Mouse (Mus musculus) heart, embryonic 14.5 days (tissue): Measurements from ENCODE around the gene Tshz2. TPM values are rescaled to one million over a fixed set of nuclear protein-coding genes. Genes with fewer than 3 reads are reported as not detected.

ENCODE experiments used
- ATAC-seq: fragments of 200-750 bp; cut with Nextera tagmentation; 2 replicates; pipeline ENCODE4 v1.8.0; 2017; ENCODE audit warnings: low read depth, moderate TSS enrichment; ENCODE audit not compliant: insufficient number of reproducible peaks, insufficient read depth, low FRiP score
- H3K27ac ChIP-seq, 2 experiments: fragments of 200-500 bp in 1 of 2; fragments of 300-500 bp in 1 of 2; sonication (generic) in 1 of 2; replicated peaks in 1 of 2; 2 replicates each; pipeline ENCODE4 v1.5.1; 2012 to 2014; ENCODE audit warnings: low read depth in 2 of 2, low read length in 2 of 2, control low read depth in 1 of 2, mild to moderate bottlenecking in 1 of 2, mixed read lengths in 1 of 2; ENCODE audit not compliant: control insufficient read depth in 1 of 2, insufficient read depth in 1 of 2
- H3K27me3 ChIP-seq: fragments of 300-500 bp; sonication (generic); 2 replicates; pipeline ENCODE4 v1.6.1; 2014; ENCODE audit warnings: mild to moderate bottlenecking, low read length, control low read depth; ENCODE audit not compliant: control insufficient read depth, insufficient read depth
- H3K36me3 ChIP-seq: fragments of 300-500 bp; sonication (generic); 2 replicates; pipeline ENCODE4 v1.6.1; 2014; ENCODE audit warnings: mild to moderate bottlenecking, control low read depth, low read length, mixed read lengths; ENCODE audit not compliant: control insufficient read depth, insufficient read depth
- H3K4me1 ChIP-seq, 2 experiments: fragments of 200-500 bp in 1 of 2; fragments of 300-500 bp in 1 of 2; sonication (generic) in 1 of 2; 2 replicates each; pipeline ENCODE4 v1.6.1; 2012 to 2014; ENCODE audit warnings: low read length in 2 of 2, control low read depth in 1 of 2, mixed read lengths in 1 of 2; ENCODE audit not compliant: control insufficient read depth in 2 of 2, insufficient read depth in 2 of 2
- H3K4me2 ChIP-seq: fragments of 300-500 bp; sonication (generic); 2 replicates; pipeline ENCODE4 v1.6.1; 2014; ENCODE audit warnings: mild to moderate bottlenecking, low read length
- H3K4me3 ChIP-seq, 2 experiments: fragments of 200-500 bp in 1 of 2; fragments of 300-500 bp in 1 of 2; sonication (generic) in 1 of 2; 2 replicates each; pipeline ENCODE4 v1.5.1; 2012 to 2014; ENCODE audit warnings: low read length in 2 of 2, mild to moderate bottlenecking in 2 of 2, control low read depth in 1 of 2, low read depth in 1 of 2, moderate library complexity in 1 of 2; ENCODE audit not compliant: control insufficient read depth in 1 of 2, insufficient read depth in 1 of 2
- H3K9ac ChIP-seq: fragments of 300-500 bp; sonication (generic); 2 replicates; pipeline ENCODE4 v1.6.1; 2014; ENCODE audit warnings: mild to moderate bottlenecking, low read length
- H3K9me3 ChIP-seq: fragments of 300-500 bp; sonication (generic); 2 replicates; pipeline ENCODE4 v1.6.1; 2016; ENCODE audit warnings: low read length, control low read depth; ENCODE audit not compliant: control insufficient read depth
- WGBS: fragments of 180-500 bp; shearing (Covaris S2); extraction: QIAGEN DNeasy Blood & Tissue Kit; methylation state at CpG from one replicate; pipeline ENCODE4 v1.1.7; 2014; 5-methylcytosine and 5-hydroxymethylcytosine counted together
- polyA plus RNA-seq: library from polyadenylated mRNA; unstranded; fragments of >200 nt; fragmentation: Nextera tagmentation; extraction: Ambion mirVana; gene quantifications from 2 replicates; pipeline ENCODE4 v1.2.1, GENCODE M21; 2014

Tshz2 gene
- polyA plus RNA-seq, 1 experiment from 2014 or later, result 3.4 TPM

- no peak overlapping the region for H3K27ac ChIP-seq
- H3K4me2 ChIP-seq, result no peak overlapping the region
- no peak overlapping the region for H3K4me3 ChIP-seq
- ATAC-seq, result no peak; the same call in 1 of the 2 replicates
- H3K36me3 ChIP-seq, result no peaks in the 10 kb centered on the region
- peaks cover 16 to 17% of the 10 kb centered on the region in 2 experiments for H3K4me1 ChIP-seq
- 43% methylated on average over 7 of the region's 7 CpGs for WGBS
- no peaks in the 10 kb centered on the region for H3K9me3 ChIP-seq
- H3K27me3 ChIP-seq, result no peaks in the 10 kb centered on the region
- no peak overlapping the region for H3K9ac ChIP-seq
These were observed 97.8 kb downstream of the Tshz2 start for GRCm38 (mm10) chr2:169730551-169730996.

- H3K4me2 ChIP-seq, result no peak overlapping the region
- H3K9me3 ChIP-seq, result no peaks in the 10 kb centered on the region
- H3K4me1 ChIP-seq, result peaks cover 11 to 12% of the 10 kb centered on the region in 2 experiments; a peak in 3 of 4 replicates
- no peak for ATAC-seq
- no peaks in the 10 kb centered on the region for H3K36me3 ChIP-seq
- 62% methylated on average over 7 of the region's 7 CpGs for WGBS
- no peaks in the 10 kb centered on the region for H3K27me3 ChIP-seq
- peak overlapping the region; percentile 31 to 41; a peak in 1 of 4 replicates for H3K27ac ChIP-seq
- no peak overlapping the region for H3K4me3 ChIP-seq
- no peak overlapping the region for H3K9ac ChIP-seq
These were observed 101.2 kb downstream of the Tshz2 start for GRCm38 (mm10) chr2:169734053-169734452.

- 86% methylated on average over 26 of the region's 26 CpGs for WGBS
- Histone ChIP-seq H3K27ac (no peak overlapping the region), H3K9me3 (no peaks in the 10 kb centered on the region), H3K36me3 (no peaks in the 10 kb centered on the region), H3K4me3 (no peak overlapping the region), H3K4me1 (peaks cover 6 to 9% of the 10 kb centered on the region in 2 experiments; a peak in 3 of 4 replicates), H3K4me2 (no peak overlapping the region), H3K9ac (no peak overlapping the region), H3K27me3 (no peaks in the 10 kb centered on the region)
- ATAC-seq, result no peak
These were observed 102.9 kb downstream of the Tshz2 start for GRCm38 (mm10) chr2:169735475-169736406.

GRCm38 (mm10) chr2:169740996-169741395, 108.2 kb downstream of the Tshz2 start:
- H3K27ac ChIP-seq, result no peak overlapping the region

GRCm38 (mm10) chr2:169742791-169743190, 110.0 kb downstream of the Tshz2 start:
- H3K4me1 ChIP-seq, result peaks cover 3 to 7% of the 10 kb centered on the region in 2 experiments; a peak in 3 of 4 replicates
- no peak overlapping the region for H3K9ac ChIP-seq
- H3K4me3 ChIP-seq, result no peak overlapping the region
- H3K27me3 ChIP-seq, result no peaks in the 10 kb centered on the region
- no peak for ATAC-seq
- H3K36me3 ChIP-seq, result no peaks in the 10 kb centered on the region
- H3K4me2 ChIP-seq, result no peak overlapping the region
- H3K9me3 ChIP-seq, result no peaks in the 10 kb centered on the region
- WGBS, result 78% methylated on average over 2 of the region's 2 CpGs
- no peak overlapping the region for H3K27ac ChIP-seq

More at GRCm38 (mm10) chr2:169740996-169741395, 108.2 kb downstream of the Tshz2 start:
- no peak overlapping the region for H3K4me3 ChIP-seq
- WGBS, result 91% methylated on average over 10 of the region's 10 CpGs
- ATAC-seq, result no peak
- H3K4me2 ChIP-seq, result no peak overlapping the region
- H3K4me1 ChIP-seq, result no peaks in the 10 kb centered on the region
- no peak overlapping the region for H3K9ac ChIP-seq
- H3K9me3 ChIP-seq, result no peaks in the 10 kb centered on the region
- H3K27me3 ChIP-seq, result no peaks in the 10 kb centered on the region
- H3K36me3 ChIP-seq, result no peaks in the 10 kb centered on the region

- Histone ChIP-seq H3K36me3 (no peaks in the 10 kb centered on the region), H3K27me3 (no peaks in the 10 kb centered on the region), H3K9me3 (no peaks in the 10 kb centered on the region), H3K4me2 (no peak overlapping the region), H3K9ac (no peak overlapping the region), H3K4me3 (no peak overlapping the region), H3K27ac (no peak overlapping the region), H3K4me1 (peaks cover 3 to 7% of the 10 kb centered on the region in 2 experiments; a peak in 3 of 4 replicates)
- 82% methylated on average over 6 of the region's 6 CpGs for WGBS
- ATAC-seq, result no peak
These were observed 110.5 kb downstream of the Tshz2 start for GRCm38 (mm10) chr2:169743294-169743693.

GRCm38 (mm10) chr2:169743910-169744309, 111.1 kb downstream of the Tshz2 start:
- Histone ChIP-seq H3K36me3 (no peaks in the 10 kb centered on the region), H3K9me3 (no peaks in the 10 kb centered on the region), H3K9ac (no peak overlapping the region), H3K27ac (no peak overlapping the region), H3K4me1 (peaks cover 3 to 7% of the 10 kb centered on the region in 2 experiments; a peak in 3 of 4 replicates), H3K27me3 (no peaks in the 10 kb centered on the region), H3K4me3 (no peak overlapping the region), H3K4me2 (no peak overlapping the region)
- no peak for ATAC-seq
- WGBS, result 71% methylated on average over 4 of the region's 4 CpGs
